Mouse (Mus musculus): ENCODE results near the gene Tmem143. TPM values are rescaled to one million over a fixed set of nuclear protein-coding genes. Genes with fewer than 3 reads are reported as not detected.

Gene Tmem143
- polyA plus RNA-seq, 1 experiment from 2014 or later = 8.7 TPM

DNA sequence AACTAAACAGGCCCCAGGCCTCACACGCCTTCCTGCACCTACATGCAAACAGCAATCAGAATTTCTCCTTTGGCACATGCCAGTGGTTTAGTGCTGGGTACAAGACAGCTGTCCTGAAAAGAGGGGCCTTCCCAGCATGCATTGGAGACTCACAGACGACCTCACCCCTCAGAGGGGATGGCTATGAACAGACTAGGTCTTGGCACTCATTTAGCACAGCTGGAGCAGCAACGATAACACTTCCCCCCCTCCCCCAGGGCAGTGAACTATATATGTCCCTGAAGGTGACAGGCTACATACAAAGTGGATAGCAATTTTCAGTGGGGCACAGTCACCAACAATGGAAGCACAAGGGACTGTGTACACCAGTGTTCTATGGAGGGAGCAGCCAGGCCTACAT is 32.3 kb upstream of the Tmem143 start:
- Histone ChIP-seq H3K4me3 (ENCODE audit: control insufficient read depth in 1 of 2, insufficient read depth in 1 of 2, low read depth in 1 of 2, low read length in 2 of 2) (no peak overlapping the region), H3K27ac (replicated peaks in 1 of 2; ENCODE audit: control insufficient read depth in 1 of 2, insufficient read depth in 1 of 2, low read depth in 2 of 2, low read length in 2 of 2) (no peak overlapping the region), H3K9ac (ENCODE audit: low read length) (no peak overlapping the region), H3K27me3 (ENCODE audit: control insufficient read depth, insufficient read depth, low read length) (peaks cover 19% of the 10 kb centered on the region), H3K4me1 (ENCODE audit: control insufficient read depth in 2 of 2, insufficient read depth in 2 of 2, low read length in 2 of 2) (peaks cover 15 to 23% of the 10 kb centered on the region in 2 experiments), H3K4me2 (ENCODE audit: low read length) (no peak overlapping the region), H3K9me3 (ENCODE audit: control insufficient read depth, low read length) (no peaks in the 10 kb centered on the region), H3K36me3 (ENCODE audit: control insufficient read depth, insufficient read depth, low read length) (no peaks in the 10 kb centered on the region)
- ATAC-seq (ENCODE audit: insufficient number of reproducible peaks, insufficient read depth, low FRiP score, low read depth) = no peak
- WGBS = 54% methylated on average over 3 of the region's 3 CpGs

DNA sequence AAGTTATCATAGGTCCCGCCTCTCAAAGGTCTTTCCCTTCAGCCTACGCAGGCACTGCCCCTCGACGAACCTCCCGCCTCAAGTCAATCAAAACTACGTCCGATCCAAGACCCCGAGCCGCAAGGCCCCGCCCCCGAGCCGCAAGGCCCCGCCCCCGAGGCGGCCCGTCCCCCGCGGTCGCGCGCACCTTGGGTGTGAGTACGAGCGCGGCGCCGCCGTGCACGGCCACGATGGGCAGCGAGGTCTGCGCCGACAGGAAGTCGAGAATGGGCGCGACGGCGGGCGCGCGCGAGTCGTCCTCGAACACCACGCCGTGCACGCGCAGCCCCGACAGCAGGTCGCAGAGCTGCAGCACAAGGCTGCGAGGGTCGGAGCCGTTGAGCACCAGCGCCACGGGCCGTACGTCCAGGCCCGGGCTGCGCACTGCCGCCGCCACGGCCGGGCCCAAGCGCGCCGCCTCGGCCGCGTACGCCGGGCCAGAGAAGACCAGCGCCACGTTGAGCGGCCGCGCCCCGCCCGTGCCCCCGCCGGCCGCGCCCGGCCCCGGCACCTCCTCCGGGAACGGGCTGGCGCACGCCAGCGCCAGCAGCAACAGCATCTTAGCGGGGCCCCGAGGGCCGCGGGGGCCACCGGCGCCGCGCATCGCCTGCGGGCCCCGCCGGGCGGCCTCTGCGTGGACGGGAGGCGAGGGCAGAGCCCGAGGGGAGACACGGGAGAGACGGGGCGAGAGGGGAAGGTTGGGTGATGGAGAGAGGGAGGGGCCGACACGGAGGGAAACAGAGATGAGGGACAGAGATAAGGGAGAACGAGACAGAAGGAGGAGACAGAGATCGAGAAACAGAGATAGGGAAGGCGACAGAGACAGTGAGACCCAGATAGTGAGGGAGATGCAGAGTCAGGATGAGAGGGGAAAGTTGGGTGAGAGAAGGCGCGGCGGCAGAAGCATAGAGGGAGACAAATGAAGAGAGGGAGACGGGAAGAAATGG is 30.5 kb upstream of the Tmem143 start:
- peak overlapping the region; percentile 52 to 74 for H3K4me3 ChIP-seq (ENCODE audit: control insufficient read depth in 1 of 2, insufficient read depth in 1 of 2, low read depth in 1 of 2, low read length in 2 of 2)
- 1% methylated on average over 112 of the region's 117 CpGs for WGBS
- H3K9me3 ChIP-seq (ENCODE audit: control insufficient read depth, low read length) = no peaks in the 10 kb centered on the region
- peaks cover 33% of the 10 kb centered on the region for H3K27me3 ChIP-seq (ENCODE audit: control insufficient read depth, insufficient read depth, low read length)
- ATAC-seq (ENCODE audit: insufficient number of reproducible peaks, insufficient read depth, low FRiP score, low read depth) = peak; percentile 59
- peak overlapping the region in 1 of 2 experiments; percentile 44; a peak in 1 of 4 replicates for H3K27ac ChIP-seq (replicated peaks in 1 of 2; ENCODE audit: control insufficient read depth in 1 of 2, insufficient read depth in 1 of 2, low read depth in 2 of 2, low read length in 2 of 2)
- H3K36me3 ChIP-seq (ENCODE audit: control insufficient read depth, insufficient read depth, low read length) = no peaks in the 10 kb centered on the region
- H3K4me1 ChIP-seq (ENCODE audit: control insufficient read depth in 2 of 2, insufficient read depth in 2 of 2, low read length in 2 of 2) = peaks cover 21 to 39% of the 10 kb centered on the region in 2 experiments
- H3K4me2 ChIP-seq (ENCODE audit: low read length) = peak overlapping the region; percentile 87
- peak overlapping the region; percentile 89 for H3K9ac ChIP-seq (ENCODE audit: low read length)

DNA sequence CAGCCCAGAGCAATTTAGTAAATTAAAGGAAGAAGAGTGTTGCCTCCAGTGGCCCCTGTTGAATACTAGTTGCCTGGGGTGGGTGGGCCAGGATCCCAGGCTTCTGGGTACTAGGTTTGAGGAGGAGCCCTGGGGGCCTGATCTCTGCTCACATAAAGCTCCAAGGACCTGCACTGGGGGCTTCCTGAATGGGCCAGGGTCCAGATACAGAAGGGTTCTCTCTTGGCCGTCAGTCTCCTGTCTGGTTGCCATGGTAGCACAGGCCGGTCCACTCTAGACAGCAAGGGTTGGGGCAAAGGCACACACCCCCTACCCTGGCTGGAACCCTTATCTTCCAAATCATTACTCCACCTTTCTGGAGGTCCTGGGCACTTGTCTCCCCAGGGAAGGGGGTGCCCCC is 28.9 kb upstream of the Tmem143 start:
- peaks cover 40% of the 10 kb centered on the region for H3K27me3 ChIP-seq (ENCODE audit: control insufficient read depth, insufficient read depth, low read length)
- no peak overlapping the region for H3K9ac ChIP-seq (ENCODE audit: low read length)
- H3K27ac ChIP-seq (replicated peaks in 1 of 2; ENCODE audit: control insufficient read depth in 1 of 2, insufficient read depth in 1 of 2, low read depth in 2 of 2, low read length in 2 of 2) = no peak overlapping the region
- H3K4me3 ChIP-seq (ENCODE audit: control insufficient read depth in 1 of 2, insufficient read depth in 1 of 2, low read depth in 1 of 2, low read length in 2 of 2) = no peak overlapping the region
- H3K4me2 ChIP-seq (ENCODE audit: low read length) = no peak overlapping the region
- no peaks in the 10 kb centered on the region for H3K9me3 ChIP-seq (ENCODE audit: control insufficient read depth, low read length)
- 38% methylated on average over 2 of the region's 2 CpGs for WGBS
- peaks cover 21 to 39% of the 10 kb centered on the region in 2 experiments for H3K4me1 ChIP-seq (ENCODE audit: control insufficient read depth in 2 of 2, insufficient read depth in 2 of 2, low read length in 2 of 2)
- no peaks in the 10 kb centered on the region for H3K36me3 ChIP-seq (ENCODE audit: control insufficient read depth, insufficient read depth, low read length)
- ATAC-seq (ENCODE audit: insufficient number of reproducible peaks, insufficient read depth, low FRiP score, low read depth) = no peak

DNA sequence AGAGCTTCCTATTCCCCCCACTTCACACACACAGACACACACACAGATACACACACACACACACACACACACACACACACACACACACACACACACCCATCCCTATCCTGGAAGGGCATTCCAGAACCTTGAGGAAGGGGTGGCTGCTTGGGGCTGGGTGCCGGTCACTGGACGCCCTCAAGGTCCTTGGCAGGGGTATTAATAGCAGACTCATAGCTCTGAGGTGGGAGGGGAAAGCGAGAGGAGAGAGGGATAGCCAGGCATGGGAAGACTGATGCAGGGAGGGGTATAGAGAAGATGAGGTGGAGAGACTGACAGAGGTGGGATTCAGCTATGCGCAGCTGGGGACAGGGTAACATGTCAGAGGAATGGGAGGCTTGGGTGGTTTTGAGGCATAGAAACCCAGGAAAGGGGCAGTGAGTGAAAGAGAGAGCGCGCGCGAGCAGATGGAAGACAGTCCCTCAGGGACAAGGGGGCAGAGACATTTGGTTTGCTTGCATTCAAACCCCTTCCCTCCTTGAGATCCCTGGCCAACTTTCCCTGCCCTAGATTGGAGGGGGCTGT is 27.6 kb upstream of the Tmem143 start:
- 17% methylated on average over 8 of the region's 8 CpGs for WGBS
- H3K4me1 ChIP-seq (ENCODE audit: control insufficient read depth in 2 of 2, insufficient read depth in 2 of 2, low read length in 2 of 2) = peaks cover 26 to 46% of the 10 kb centered on the region in 2 experiments
- peaks cover 40% of the 10 kb centered on the region for H3K27me3 ChIP-seq (ENCODE audit: control insufficient read depth, insufficient read depth, low read length)
- no peaks in the 10 kb centered on the region for H3K9me3 ChIP-seq (ENCODE audit: control insufficient read depth, low read length)
- no peak for ATAC-seq (ENCODE audit: insufficient number of reproducible peaks, insufficient read depth, low FRiP score, low read depth)
- peak overlapping the region; percentile 63 for H3K9ac ChIP-seq (ENCODE audit: low read length)
- peaks cover 4% of the 10 kb centered on the region for H3K36me3 ChIP-seq (ENCODE audit: control insufficient read depth, insufficient read depth, low read length)
- peak overlapping the region; percentile 54 for H3K4me2 ChIP-seq (ENCODE audit: low read length)
- H3K27ac ChIP-seq (replicated peaks in 1 of 2; ENCODE audit: control insufficient read depth in 1 of 2, insufficient read depth in 1 of 2, low read depth in 2 of 2, low read length in 2 of 2) = no peak overlapping the region
- H3K4me3 ChIP-seq (ENCODE audit: control insufficient read depth in 1 of 2, insufficient read depth in 1 of 2, low read depth in 1 of 2, low read length in 2 of 2) = peak overlapping the region in 1 of 2 experiments; percentile 20; a peak in 2 of 4 replicates

DNA sequence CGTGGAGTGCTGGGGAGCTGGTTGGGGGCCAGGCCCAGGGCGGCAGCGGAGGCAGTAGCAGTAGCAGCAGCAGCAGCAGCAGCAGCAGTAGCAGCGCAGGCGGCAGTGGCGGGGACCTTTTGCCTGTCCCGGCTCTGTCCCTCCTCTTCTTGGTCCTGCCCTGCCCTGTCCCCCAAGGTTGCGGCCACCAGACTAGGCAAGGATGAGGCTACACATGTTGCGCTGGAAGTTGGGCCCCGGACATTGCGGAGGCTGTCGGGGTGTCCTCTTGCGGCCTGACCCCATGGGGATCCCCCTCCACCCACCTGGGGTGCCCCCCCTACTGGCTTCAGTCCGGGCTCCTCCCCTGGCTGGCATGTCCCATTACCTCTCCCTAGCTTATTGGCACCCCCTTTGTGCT is 27.0 kb upstream of the Tmem143 start:
- peak overlapping the region; percentile 54 for H3K4me2 ChIP-seq (ENCODE audit: low read length)
- H3K36me3 ChIP-seq (ENCODE audit: control insufficient read depth, insufficient read depth, low read length) = peaks cover 10% of the 10 kb centered on the region
- peaks cover 40% of the 10 kb centered on the region for H3K27me3 ChIP-seq (ENCODE audit: control insufficient read depth, insufficient read depth, low read length)
- peaks cover 28 to 52% of the 10 kb centered on the region in 2 experiments for H3K4me1 ChIP-seq (ENCODE audit: control insufficient read depth in 2 of 2, insufficient read depth in 2 of 2, low read length in 2 of 2)
- H3K9ac ChIP-seq (ENCODE audit: low read length) = peak overlapping the region; percentile 63
- no peak for ATAC-seq (ENCODE audit: insufficient number of reproducible peaks, insufficient read depth, low FRiP score, low read depth)
- no peak overlapping the region for H3K27ac ChIP-seq (replicated peaks in 1 of 2; ENCODE audit: control insufficient read depth in 1 of 2, insufficient read depth in 1 of 2, low read depth in 2 of 2, low read length in 2 of 2)
- 2% methylated on average over 12 of the region's 14 CpGs for WGBS
- no peaks in the 10 kb centered on the region for H3K9me3 ChIP-seq (ENCODE audit: control insufficient read depth, low read length)
- H3K4me3 ChIP-seq (ENCODE audit: control insufficient read depth in 1 of 2, insufficient read depth in 1 of 2, low read depth in 1 of 2, low read length in 2 of 2) = peak overlapping the region in 1 of 2 experiments; percentile 20; a peak in 2 of 4 replicates

DNA sequence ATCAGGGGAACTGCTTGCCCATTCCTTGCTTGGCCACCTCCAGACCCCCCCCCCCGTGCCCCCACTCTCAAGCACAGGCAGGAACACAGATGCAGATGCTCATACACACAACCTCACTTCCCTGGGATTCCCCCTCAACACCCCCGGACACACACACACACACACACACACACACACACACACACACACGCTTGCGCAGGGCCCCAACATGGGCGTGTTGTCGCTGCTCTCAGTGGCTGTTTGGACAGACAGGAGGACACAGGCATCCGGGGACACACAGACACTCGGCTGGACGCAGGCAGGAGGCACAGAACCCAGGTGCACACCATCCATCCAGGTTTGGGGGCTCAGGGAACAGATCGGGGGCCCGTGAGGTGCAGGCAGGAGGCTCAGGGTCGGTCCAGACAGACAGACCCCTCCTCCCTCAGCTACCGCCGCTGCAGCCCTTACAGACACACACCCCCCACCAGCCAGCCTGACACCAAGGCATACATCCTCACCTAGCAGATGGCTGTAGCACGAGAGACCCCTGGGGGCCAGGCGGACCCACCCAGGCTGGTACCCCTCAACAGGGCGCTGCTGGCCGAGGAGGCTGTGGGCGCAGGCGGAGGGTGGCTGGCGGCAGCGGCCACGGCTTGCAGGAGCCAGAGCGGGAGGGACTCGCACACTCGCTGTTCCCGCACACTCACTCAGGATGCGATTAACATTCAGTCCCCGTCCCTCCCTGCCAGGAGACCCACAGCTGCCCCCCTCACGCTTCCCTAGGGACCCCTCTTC is 26.3 kb upstream of the Tmem143 start:
- Histone ChIP-seq H3K4me1 (ENCODE audit: control insufficient read depth in 2 of 2, insufficient read depth in 2 of 2, low read length in 2 of 2) (peaks cover 28 to 55% of the 10 kb centered on the region in 2 experiments), H3K4me3 (ENCODE audit: control insufficient read depth in 1 of 2, insufficient read depth in 1 of 2, low read depth in 1 of 2, low read length in 2 of 2) (peak overlapping the region; percentile 15 to 16), H3K9me3 (ENCODE audit: control insufficient read depth, low read length) (no peaks in the 10 kb centered on the region), H3K4me2 (ENCODE audit: low read length) (peak overlapping the region; percentile 54), H3K27ac (replicated peaks in 1 of 2; ENCODE audit: control insufficient read depth in 1 of 2, insufficient read depth in 1 of 2, low read depth in 2 of 2, low read length in 2 of 2) (no peak overlapping the region), H3K36me3 (ENCODE audit: control insufficient read depth, insufficient read depth, low read length) (peaks cover 17% of the 10 kb centered on the region), H3K27me3 (ENCODE audit: control insufficient read depth, insufficient read depth, low read length) (peaks cover 40% of the 10 kb centered on the region), H3K9ac (ENCODE audit: low read length) (peak overlapping the region; percentile 63)
- ATAC-seq (ENCODE audit: insufficient number of reproducible peaks, insufficient read depth, low FRiP score, low read depth) = no peak
- 2% methylated on average over 30 of the region's 30 CpGs for WGBS

DNA sequence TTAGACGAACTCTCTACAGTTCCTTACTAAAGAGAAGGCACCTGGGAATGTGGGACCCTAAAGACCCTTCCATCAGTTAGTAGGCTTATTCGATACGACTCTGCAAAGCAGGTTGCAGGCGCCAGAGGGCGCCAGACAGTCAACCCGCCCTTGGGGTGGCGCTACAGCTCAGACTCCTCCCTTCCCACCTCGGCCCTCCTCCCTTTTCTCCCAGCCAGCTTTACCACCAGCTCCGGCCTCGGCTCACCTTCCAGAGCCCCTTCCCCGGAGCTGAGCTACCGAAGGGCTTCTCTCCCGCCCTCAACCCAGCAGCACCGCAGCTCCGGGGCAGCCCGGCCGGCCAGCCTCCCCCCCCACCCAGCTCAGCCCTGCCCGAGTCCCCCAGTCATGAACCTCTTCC is 24.1 kb upstream of the Tmem143 start, which contains the start of gene Kdelr1:
Gene Kdelr1, plus strand, starts transcription at position 149 of the 400 bp plus-strand sequence.
- peaks cover 38% of the 10 kb centered on the region for H3K36me3 ChIP-seq (ENCODE audit: control insufficient read depth, insufficient read depth, low read length)
- H3K27ac ChIP-seq (replicated peaks in 1 of 2; ENCODE audit: control insufficient read depth in 1 of 2, insufficient read depth in 1 of 2, low read depth in 2 of 2, low read length in 2 of 2) = peak within 1 kb of the TSS; percentile 93 to 94
- peaks cover 35% of the 10 kb centered on the region for H3K27me3 ChIP-seq (ENCODE audit: control insufficient read depth, insufficient read depth, low read length)
- H3K4me2 ChIP-seq (ENCODE audit: low read length) = peak within 1 kb of the TSS; percentile 93
- H3K4me3 ChIP-seq (ENCODE audit: control insufficient read depth in 1 of 2, insufficient read depth in 1 of 2, low read depth in 1 of 2, low read length in 2 of 2) = peak within 1 kb of the TSS; percentile 84 to 94
- H3K4me1 ChIP-seq (ENCODE audit: control insufficient read depth in 2 of 2, insufficient read depth in 2 of 2, low read length in 2 of 2) = peaks cover 20 to 43% of the 10 kb centered on the region in 2 experiments
- peak; percentile 62 for ATAC-seq (ENCODE audit: insufficient number of reproducible peaks, insufficient read depth, low FRiP score, low read depth)
- peak within 1 kb of the TSS; percentile 98 for H3K9ac ChIP-seq (ENCODE audit: low read length)
- H3K9me3 ChIP-seq (ENCODE audit: control insufficient read depth, low read length) = no peaks in the 10 kb centered on the region
- under 1% methylated on average over 18 of the region's 18 CpGs for whole genome bisulfite sequencing

Measured in heart, embryonic 14.5 days (tissue).